Mouse (Mus musculus) skeletal muscle tissue, adult 2 months (tissue): Measurements from ENCODE around the gene Adgrf4.

Source experiments
- DNase-seq: peaks from one replicate; pipeline ENCODE4 v3.0.0-alpha.2; 2012; ENCODE audit warnings: low read depth, low spot score

The Adgrf4 gene

DNA sequence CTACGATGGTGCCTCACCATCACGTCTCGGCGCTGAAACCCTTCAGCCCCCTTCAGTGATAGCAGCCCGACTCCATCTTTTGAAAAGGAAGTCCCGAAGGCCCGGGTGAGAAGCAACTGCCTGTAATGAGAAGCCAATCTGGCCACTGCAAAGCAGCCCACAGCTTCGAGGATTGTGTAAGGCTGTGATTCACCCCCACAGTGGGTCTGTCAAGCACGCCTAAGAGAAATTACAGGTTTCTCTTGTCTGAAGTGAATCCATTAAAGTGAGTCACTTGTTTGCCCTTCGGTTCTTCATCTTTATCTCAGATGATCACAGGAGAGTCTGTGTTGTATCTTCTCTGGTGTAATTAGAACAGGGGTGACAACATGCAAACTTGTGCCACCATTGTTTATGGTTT, at the start of gene Adgrf4:
TSS of gene Adgrf4 (minus strand) at position 149 of the 400 bp plus-strand sequence.
- DNase-seq: no peak

DNA sequence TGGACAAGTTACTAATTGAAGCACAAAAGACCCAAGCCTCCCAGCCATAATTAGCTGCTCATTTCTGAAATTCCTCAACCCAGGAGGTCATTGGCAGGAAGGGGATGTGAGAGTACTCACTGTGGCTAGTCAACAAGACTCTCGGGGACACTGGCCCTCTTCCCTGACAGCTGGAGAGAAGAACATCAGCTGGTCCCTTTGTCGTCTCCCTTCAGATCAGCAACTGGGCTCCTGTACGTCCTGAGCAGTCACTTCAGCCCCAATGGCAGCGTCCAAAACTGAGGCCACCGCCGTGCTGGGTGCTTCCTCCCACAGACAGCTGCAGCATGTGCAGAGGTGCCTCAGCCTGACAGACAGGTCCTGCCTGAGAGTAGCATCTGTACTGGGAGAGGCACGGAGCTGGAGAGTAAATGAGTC, 49.7 kb upstream of the Adgrf4 start, which contains the start of gene Adgrf2:
TSS of gene Adgrf2 (minus strand) at position 379 of the 417 bp plus-strand sequence.
- DNase-seq: peak; percentile 26

DNA sequence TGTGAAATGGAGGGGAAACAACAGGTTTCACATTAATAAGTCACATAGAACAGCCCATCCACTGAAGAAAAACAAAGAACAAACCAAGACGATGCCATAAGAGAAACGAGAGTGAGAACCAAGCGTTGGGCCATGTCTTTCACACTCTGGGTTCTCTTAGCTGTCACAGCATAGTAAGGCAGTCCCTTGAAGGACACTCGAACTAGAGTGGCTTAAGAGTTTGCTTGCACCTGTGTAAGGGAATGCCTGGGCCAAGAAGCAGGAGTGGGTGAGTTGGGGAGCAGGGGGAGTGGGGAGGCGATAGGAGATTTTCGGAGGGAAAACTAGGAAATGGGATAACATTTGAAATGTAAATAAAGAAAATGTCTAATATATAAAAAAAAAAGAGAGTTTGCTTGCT, 46.7 kb upstream of the Adgrf4 start:
- DNase-seq: no peak

DNA sequence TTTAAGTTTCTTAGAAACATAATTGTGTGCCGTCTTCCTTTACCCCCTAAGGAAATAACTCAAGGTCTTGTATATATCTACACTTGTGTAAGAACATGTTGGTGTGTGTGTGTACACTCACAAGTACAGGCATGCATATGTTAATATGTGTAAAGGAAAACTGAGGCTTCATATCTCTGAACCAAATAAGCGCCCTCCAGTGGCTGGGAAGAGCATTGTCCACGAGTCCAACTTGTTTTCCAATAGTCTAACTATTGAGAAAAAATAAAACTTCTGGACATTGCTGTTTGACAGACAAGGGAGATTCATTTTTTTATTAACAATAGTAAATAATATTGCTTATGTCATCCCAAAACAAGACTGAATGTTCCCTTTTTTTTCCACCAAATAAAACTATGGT, 25.1 kb upstream of the Adgrf4 start:
- DNase-seq: no peak

DNA sequence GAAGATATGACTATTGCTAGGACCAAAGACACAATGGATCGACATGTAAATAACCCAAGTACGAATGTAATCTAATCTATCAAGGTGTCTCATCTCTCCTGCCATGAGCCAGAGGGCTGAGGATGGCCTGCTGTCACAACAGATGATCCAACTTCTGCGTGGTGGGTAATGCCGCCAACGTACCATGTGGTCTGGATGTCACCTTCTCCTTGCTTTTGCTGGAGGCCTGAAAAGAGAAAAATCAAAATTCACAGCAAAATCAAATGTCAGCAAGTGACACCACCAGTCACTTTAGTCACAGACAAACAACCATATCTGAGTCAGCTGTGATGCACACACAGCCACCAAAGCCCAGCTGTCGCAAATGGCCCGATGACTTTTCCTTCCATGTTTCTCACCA, 22.9 kb upstream of the Adgrf4 start:
- DNase-seq: no peak

DNA sequence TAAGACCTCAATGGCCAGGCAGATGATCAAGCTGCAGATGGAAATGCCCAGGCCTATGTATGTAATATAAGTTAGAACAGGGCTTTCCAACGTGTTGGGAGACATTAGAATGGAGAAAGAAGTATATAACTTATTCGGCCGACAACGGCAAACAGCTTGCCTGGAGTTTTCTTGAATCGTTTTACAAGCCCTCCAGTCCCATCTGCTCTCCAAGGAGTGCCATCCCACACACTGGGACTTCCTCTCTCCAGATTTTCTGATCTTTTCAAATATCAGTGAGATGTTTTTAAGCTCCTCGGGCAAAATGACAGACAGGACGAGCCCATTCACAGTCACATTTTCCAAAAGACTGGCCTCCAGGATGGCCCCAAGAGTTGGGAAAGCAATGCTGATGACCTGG, 18.6 kb upstream of the Adgrf4 start:
- DNase-seq: no peak

DNA sequence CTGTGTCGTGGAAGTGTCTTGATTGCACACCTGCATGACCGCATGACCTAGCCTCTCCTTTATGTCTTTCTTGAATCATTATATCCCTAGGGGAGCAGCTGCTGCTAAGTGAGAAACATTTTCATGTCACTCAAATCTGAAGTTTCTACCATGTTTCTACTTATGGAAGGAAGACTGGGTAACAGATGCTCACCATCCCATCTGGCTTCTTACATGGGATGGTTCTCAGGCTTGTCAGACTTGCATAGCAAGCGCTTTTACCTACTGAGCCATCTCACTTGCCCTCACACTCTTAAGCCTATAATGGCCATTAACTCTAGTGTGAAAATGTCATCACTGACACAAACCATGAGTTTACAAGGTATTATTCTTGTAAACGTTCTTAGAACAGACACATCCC, 13.5 kb upstream of the Adgrf4 start:
- no peak for DNase-seq

DNA sequence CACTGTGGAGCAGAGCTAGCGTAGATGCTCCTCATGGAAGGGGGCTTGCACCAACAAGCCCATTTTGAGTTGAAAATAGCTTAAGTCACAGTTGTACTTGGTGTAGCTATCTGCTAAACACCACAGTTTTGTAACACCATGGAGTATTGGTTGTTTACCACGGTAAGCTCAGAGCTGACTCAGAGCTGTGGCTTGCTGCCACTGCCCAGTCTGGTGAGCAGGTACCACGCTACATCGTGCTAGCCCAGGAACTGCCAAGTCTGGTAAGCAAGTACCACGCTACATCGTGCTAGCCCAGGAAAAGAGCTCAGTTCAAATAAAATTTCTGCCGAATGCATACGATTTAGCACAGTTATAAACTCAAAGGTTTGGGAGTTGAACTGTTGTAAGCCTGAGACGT, 10.1 kb upstream of the Adgrf4 start:
- no peak for DNase-seq

DNA sequence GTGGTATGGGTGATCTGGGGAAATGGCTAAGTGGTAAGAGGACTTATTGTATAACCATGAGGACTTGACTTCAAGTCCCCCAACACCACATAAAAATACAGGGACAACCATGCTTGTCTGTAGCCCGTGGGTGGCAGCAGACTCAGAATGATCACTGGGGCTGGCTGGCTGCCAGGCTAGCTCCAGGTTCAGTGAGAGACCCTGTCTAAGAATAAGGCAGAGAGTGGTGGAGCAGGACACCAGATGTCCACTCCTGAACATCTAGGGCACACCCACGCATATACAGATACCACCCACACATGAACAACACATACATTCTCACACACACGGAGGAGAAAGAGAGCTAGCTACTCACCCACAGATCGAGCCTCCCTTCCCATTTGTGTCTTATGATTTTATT, 2.6 kb upstream of the Adgrf4 start:
- no peak for DNase-seq

DNA sequence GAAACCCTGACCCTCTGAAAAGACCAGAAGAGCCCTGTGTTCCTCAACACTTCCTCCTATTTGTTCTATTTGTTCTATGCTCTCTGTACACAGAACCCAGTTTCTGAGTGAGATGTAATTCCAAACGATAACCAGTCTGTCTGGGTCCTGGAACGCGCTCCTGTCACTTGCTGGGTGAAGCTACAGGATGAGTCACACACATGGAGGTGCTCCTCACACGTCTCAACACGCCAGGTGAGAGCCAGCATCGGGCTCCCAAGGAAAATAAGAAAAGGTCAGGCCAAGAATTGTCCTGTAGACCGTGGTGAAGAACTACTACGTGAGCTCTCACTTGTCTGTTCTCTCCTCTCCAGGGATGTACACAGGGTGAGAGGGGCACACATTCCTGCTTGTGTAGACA, 1.6 kb downstream of the Adgrf4 start:
- no peak for DNase-seq

DNA sequence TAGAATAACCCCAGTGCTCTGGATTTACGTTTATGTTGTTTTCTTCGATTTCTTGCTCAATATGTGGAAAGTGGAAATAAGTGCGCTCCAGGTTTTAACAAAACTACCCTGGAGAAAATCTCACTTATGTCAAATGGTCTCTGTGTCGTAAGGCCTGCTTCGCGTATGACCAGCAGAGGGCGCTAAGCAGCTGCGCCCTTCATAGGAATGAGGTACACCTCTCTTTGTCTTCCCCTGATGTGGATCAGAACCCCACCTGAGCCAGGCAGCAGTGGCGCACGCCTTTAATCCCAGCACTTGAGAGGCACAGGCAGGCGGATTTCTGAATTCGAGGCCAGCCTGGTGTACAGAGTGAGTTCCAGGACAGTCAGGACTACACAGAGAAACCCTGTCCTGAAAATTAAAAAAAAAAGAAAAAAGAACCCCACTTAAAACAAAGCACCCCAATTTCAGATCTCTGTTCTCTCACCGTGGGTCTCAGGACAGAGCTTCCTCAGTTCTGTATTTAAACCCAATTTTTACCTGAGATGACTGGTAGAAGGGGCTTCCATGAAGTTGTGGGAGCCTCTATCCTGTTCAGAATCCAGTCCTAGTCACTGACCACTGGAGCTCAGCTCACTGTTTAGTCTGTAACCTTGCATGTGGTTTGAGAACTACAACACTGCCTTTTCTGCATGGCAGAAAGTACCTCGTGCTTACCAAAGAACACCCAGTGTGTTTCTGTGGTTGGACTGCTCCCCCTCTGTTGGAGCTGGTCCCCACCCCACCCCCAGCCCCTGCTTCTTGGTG, 33.3 kb downstream of the Adgrf4 start:
- DNase-seq: peak; percentile 14

DNA sequence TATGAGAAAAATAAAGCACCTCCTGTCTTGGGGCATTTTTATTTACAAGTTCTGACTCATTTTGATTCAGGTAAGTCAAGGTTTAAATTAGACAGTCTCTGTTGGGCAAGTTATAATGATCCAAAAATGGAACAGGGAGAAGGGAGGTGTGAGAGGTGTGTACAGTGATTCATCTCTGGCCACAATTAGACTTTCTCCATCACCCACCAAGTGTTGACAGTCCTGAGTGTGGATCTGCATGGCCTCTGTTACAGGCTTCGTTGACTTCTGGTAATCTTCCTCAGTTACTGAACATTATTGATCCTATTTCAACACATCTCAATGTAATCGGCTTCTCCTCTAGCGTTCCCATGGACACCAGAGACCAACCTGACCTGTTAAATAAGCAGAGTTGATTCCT, 48.7 kb downstream of the Adgrf4 start:
- DNase-seq: no peak

DNA sequence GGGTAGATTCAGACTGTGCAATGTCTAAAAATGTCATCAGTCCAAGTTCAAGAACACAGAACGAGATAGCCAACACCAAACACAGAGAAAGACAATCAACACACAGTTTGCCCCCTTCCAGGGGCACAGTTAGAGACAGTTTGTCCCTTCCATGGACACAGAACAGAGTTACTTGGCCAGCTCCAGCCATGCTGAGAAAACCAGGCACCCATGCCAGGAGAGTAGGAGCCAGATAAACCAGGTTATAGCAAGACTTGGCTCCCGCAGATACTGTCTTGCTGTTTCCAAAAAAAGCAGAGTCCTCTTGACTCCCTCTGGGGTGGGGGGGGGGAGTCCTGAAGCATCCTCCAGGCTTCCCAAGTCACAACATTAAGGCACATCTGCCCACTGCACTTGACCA, 61.9 kb downstream of the Adgrf4 start:
- no peak for DNase-seq

DNA sequence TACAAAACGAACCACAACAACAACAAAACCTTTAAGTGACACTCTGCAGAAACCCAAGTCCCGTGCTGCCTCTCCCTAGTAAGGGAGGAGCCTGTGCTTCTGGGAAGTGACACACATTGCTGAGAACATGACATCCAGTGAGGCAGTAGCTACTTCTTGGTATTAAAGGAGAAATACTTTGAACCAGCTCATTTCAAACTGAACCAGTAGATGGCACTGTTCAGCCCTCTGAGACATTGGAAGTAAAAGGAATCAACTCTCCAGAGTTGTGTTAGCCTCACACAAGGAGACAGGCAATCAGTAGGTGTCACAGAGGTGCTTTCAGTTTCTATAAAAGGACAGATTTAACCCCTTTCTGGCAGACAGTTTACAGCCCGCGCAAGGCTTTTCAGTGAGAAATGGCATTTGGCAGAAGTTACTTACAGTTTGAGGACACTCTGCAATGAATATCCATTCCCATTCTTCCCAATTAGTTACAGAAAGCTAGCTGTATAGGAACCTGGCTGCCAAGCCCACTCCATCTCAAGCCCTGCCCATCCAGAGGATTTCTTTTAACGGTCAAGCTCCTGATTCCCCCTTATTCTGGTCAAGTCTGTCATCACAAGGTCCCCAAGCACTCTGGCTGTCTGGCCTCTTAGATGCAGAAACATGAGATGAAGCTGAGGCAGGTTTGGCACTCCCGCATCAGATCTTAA, 78.9 kb downstream of the Adgrf4 start:
- peak; percentile 28 for DNase-seq

DNA sequence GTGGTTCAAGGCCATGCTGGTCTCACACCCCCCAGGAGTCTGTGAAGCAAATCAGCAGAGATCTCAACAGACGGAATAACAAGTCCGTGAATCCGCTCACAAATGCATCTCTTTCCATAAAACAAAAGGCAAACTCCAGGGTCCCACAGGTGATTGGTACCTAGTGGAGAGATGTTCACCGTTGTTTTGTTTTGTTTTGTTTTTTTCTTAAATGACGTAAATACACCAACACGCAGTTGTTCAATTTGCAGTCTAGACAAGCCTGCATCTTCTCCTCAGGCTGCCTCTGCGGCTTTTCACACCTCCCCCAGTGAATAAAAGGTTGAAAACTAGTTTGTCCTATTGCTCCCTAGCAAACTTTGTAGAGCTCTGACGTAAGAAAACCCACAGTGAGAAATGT, 80.8 kb downstream of the Adgrf4 start, which contains the start of gene Opn5:
TSS of gene Opn5 (minus strand) at position 101 of the 400 bp plus-strand sequence.
- DNase-seq: no peak

DNA sequence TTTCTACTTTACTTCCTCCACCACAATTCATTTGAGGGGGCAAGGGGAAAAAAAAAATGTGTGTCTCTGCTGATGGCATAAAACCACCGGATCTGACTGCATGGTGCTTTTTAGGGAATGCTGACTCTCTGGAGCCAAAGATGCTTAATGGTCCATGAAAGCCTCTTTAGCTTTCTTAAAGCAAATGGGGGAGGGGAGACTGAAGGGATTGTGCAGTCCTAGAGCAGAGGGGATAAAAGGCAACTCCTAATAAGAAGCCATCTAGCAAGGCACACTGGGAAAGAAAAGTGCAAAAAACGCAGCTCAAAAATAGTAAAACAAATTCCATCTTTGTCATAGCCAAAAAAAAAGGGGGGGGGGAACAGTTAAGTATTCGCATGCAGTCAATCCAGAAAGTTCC, 83.8 kb downstream of the Adgrf4 start:
- DNase-seq: no peak
